ENCODE assay signal across 8 mouse cellular contexts in the genomic region with DNA sequence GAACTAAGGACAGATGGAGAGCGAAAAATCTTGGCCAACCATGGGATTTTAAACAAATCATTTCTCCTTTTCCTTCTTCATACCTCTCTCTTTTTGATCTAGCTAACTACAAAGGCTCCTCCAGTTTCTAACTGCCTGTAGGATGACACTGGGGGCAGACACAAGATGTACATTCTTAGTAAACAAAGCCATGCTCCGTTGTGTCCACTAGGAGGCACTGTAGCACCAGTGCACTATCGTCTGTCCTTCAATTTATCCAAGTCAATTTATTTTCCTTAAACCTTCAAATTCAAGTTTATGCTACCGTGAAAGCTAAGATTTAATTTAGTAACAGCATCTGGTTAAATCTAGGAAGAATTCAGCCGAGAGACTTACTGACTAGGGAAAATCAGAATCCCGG. TPM values are rescaled to one million over a fixed set of nuclear protein-coding genes. Genes with fewer than 3 reads are reported as not detected.
DNase-seq lines count a peak whose midpoint lies in the region; ATAC-seq and TF ChIP-seq lines count a peak whose summit lies in the region.
"Had no signal": no experiment of that assay in that cellular context is flagged by ENCODE, and none has a peak within 500 bp of the region (broad histone marks: within the 10 kb centered on the region; RNA-seq: fewer than 3 reads in every experiment).

No protein-coding gene starts in this region.

- no peak for ATAC-seq in liver, postnatal 0 days
- ATAC-seq in stomach, postnatal 0 days (ENCODE audit: low FRiP score, low TSS enrichment), result no peak

- no peaks in the 10 kb centered on the region for H3K79me2 ChIP-seq in CH12.LX (replicated peaks; ENCODE audit: control insufficient read depth, extremely low read depth, insufficient read depth, poor library complexity, severe bottlenecking)

- H3K4me3 ChIP-seq in CH12.LX (replicated peaks in 1 of 3; ENCODE audit: low read depth in 2 of 3, low read length in 2 of 3, poor library complexity in 1 of 3), result peak overlapping the region in 1 of 3 experiments; percentile 30
- no peak overlapping the region for H3K4me3 ChIP-seq in liver, postnatal 0 days (ENCODE audit: low read depth, low read length)
- no peak overlapping the region for H3K4me3 ChIP-seq in stomach, postnatal 0 days (ENCODE audit: low read depth, low read length)
- H3K4me3 ChIP-seq: lung, embryonic 15.5 days had no signal

- TF ChIP-seq EP300 in CH12.LX (IDR thresholded peaks at IDR 0.05; ENCODE audit: low read length), result 0 out of 2 replicates have a peak, but pooled peaks have one; percentile 15
- TF ChIP-seq EP300 in liver, postnatal 0 days (IDR thresholded peaks at IDR 0.05; ENCODE audit: low read depth), result no peak
- TF ChIP-seq EP300 in stomach, postnatal 0 days (optimal IDR thresholded peaks at IDR 0.05), result no peak

- peaks cover 0 to 9% of the 10 kb centered on the region in 2 experiments for H3K36me3 ChIP-seq in CH12.LX (replicated peaks in 1 of 2; ENCODE audit: control insufficient read depth in 1 of 2, insufficient read depth in 1 of 2, low read length in 1 of 2)
- no peaks in the 10 kb centered on the region for H3K36me3 ChIP-seq in liver, postnatal 0 days (replicated peaks; ENCODE audit: insufficient read depth, low read length)
- no peaks in the 10 kb centered on the region for H3K36me3 ChIP-seq in stomach, postnatal 0 days (ENCODE audit: control insufficient read depth, insufficient read depth, low read length)
- H3K36me3 ChIP-seq: lung, embryonic 15.5 days had no signal

- dilution Hi-C loops in CH12.LX (cut with MboI; ENCODE audit: extremely low pct_ligation_motif_present, extremely low pct_unique_long_range_greater_than_20kb, low sequenced_read_pairs), result no loop called here

- H3K9ac ChIP-seq in CH12.LX (ENCODE audit: insufficient read depth, low read depth), result no peak overlapping the region; the same call in 1 of the 2 replicates
- H3K9ac ChIP-seq in liver, postnatal 0 days (replicated peaks), result no peak overlapping the region
- H3K9ac ChIP-seq in stomach, postnatal 0 days (ENCODE audit: low read length), result no peak overlapping the region
- H3K9ac ChIP-seq: lung, embryonic 15.5 days had no signal

- no peaks in the 10 kb centered on the region for H3K27me3 ChIP-seq in CH12.LX (replicated peaks)
- no peaks in the 10 kb centered on the region for H3K27me3 ChIP-seq in liver, postnatal 0 days (ENCODE audit: insufficient read depth, low read length)
- H3K27me3 ChIP-seq in stomach, postnatal 0 days (ENCODE audit: control insufficient read depth, insufficient read depth, low read length), result no peaks in the 10 kb centered on the region
- H3K27me3 ChIP-seq: lung, embryonic 15.5 days had no signal

- in situ Hi-C loops in CH12.LX (cut with MboI; ENCODE audit: low pct_ligation_motif_present, low pct_unique_long_range_greater_than_20kb, low sequenced_read_pairs), result loop anchor here (10.0 kb wide), 1 partner anchor 179 kb away; no protein-coding TSS in a partner anchor

- H3K4me2 ChIP-seq in CH12.LX (ENCODE audit: insufficient read depth, low read depth, poor library complexity, severe bottlenecking), result peak overlapping the region; percentile 26; the same call in 1 of the 2 replicates
- no peak overlapping the region for H3K4me2 ChIP-seq in liver, postnatal 0 days (ENCODE audit: low read depth, low read length)
- H3K4me2 ChIP-seq in stomach, postnatal 0 days (replicated peaks; ENCODE audit: low read depth), result no peak overlapping the region
- H3K4me2 ChIP-seq: lung, embryonic 15.5 days had no signal

- TF ChIP-seq CTCF in CH12.LX (conservative IDR thresholded peaks at IDR 0.05 in 1 of 2, IDR thresholded peaks at IDR 0.05 in 1 of 2; ENCODE audit: low read depth in 2 of 2, low read length in 2 of 2), result peak; percentile 97
- peak; percentile 97 for TF ChIP-seq CTCF in liver, postnatal 0 days (IDR thresholded peaks at IDR 0.05; ENCODE audit: low read depth)
- peak; percentile 96 for TF ChIP-seq CTCF in stomach, postnatal 0 days (IDR thresholded peaks at IDR 0.05; ENCODE audit: low read depth)

- peak; percentile 26 for DNase-seq in layer of hippocampus, adult 11-12 months (ENCODE audit: low spot score)
- no peak for DNase-seq in layer of hippocampus, postnatal 36 days
- DNase-seq in CH12.LX (ENCODE audit: extremely low read depth) (peak; percentile 71), ZHBTc4 (ENCODE audit: low read depth, low spot score) (peak; percentile 81)
- DNase-seq in gastrocnemius, postnatal 10 days, result peak; percentile 50
- peak; percentile 59 for DNase-seq in liver, postnatal 0 days
- DNase-seq in stomach, postnatal 0 days (ENCODE audit: low spot score), result peak; percentile 50

- no peak overlapping the region for H3K27ac ChIP-seq in CH12.LX (ENCODE audit: insufficient read depth, low read depth)
- no peak overlapping the region for H3K27ac ChIP-seq in liver, postnatal 0 days (ENCODE audit: low read depth)
- no peak overlapping the region for H3K27ac ChIP-seq in stomach, postnatal 0 days (replicated peaks)
- H3K27ac ChIP-seq: lung, embryonic 15.5 days had no signal

- no peaks in the 10 kb centered on the region for H3K9me3 ChIP-seq in CH12.LX (replicated peaks; ENCODE audit: low read length)
- no peaks in the 10 kb centered on the region for H3K9me3 ChIP-seq in liver, postnatal 0 days (ENCODE audit: low read length)
- no peaks in the 10 kb centered on the region for H3K9me3 ChIP-seq in stomach, postnatal 0 days (ENCODE audit: control insufficient read depth, low read length)
- H3K9me3 ChIP-seq: lung, embryonic 15.5 days had no signal

- no peak for TF ChIP-seq POLR2A in CH12.LX (IDR thresholded peaks at IDR 0.05; ENCODE audit: low read depth, low read length)

- peaks cover 13 to 40% of the 10 kb centered on the region in 2 experiments for H3K4me1 ChIP-seq in CH12.LX (ENCODE audit: control insufficient read depth in 1 of 2, insufficient read depth in 2 of 2)
- H3K4me1 ChIP-seq in liver, postnatal 0 days (ENCODE audit: insufficient read depth), result peaks cover 2% of the 10 kb centered on the region; the same call in 1 of the 2 replicates
- H3K4me1 ChIP-seq in stomach, postnatal 0 days (replicated peaks; ENCODE audit: control insufficient read depth, insufficient read depth), result no peaks in the 10 kb centered on the region

- WGBS in liver, postnatal 0 days (ENCODE audit: insufficient replicate concordance), result 21% methylated on average over 6 of the region's 6 CpGs
- WGBS in stomach, postnatal 0 days, result 22% methylated on average over 6 of the region's 6 CpGs

- peak; percentile 94 for TF ChIP-seq RAD21 in CH12.LX (IDR thresholded peaks at IDR 0.05; ENCODE audit: low read depth, low read length)

TF ChIP-seq in CH12.LX, 34 proteins besides CTCF, POLR2A, EP300 and RAD21:
- TF ChIP-seq RCOR1 (conservative IDR thresholded peaks at IDR 0.05; ENCODE audit: low read depth, low read length) (no peak), TBP (conservative IDR thresholded peaks at IDR 0.05; ENCODE audit: low read depth, low read length) (no peak), JUND (conservative IDR thresholded peaks at IDR 0.05; ENCODE audit: low read depth, low read length) (0 out of 2 replicates have a peak, but pooled peaks have one; percentile 31), USF2 (conservative IDR thresholded peaks at IDR 0.05; ENCODE audit: low read depth, low read length) (no peak), KAT2A (IDR thresholded peaks at IDR 0.05; ENCODE audit: insufficient replicate concordance, low read length) (no peak), NRF1 (IDR thresholded peaks at IDR 0.05; ENCODE audit: low read depth, low read length) (no peak), MAFK (IDR thresholded peaks at IDR 0.05; ENCODE audit: insufficient replicate concordance, low read length) (no peak), GABPA (IDR thresholded peaks at IDR 0.05; ENCODE audit: insufficient replicate concordance, low read depth, low read length) (no peak), JUN (IDR thresholded peaks at IDR 0.05; ENCODE audit: insufficient read depth, low read depth, low read length) (no peak), CHD1 (IDR thresholded peaks at IDR 0.05; ENCODE audit: low read depth, low read length) (no peak), TCF12 (IDR thresholded peaks at IDR 0.05; ENCODE audit: low read depth, low read length) (no peak), USF1 (IDR thresholded peaks at IDR 0.05; ENCODE audit: low read depth, low read length) (no peak), POLR2AphosphoS2 (IDR thresholded peaks at IDR 0.05; ENCODE audit: low read depth, low read length) (no peak), SMC3 (IDR thresholded peaks at IDR 0.05; ENCODE audit: low read depth, low read length) (peak; percentile 91), MYC (IDR thresholded peaks at IDR 0.05; ENCODE audit: low read depth, low read length) (peak; percentile 45; the same call in 1 of the 2 replicates), PAX5 (IDR thresholded peaks at IDR 0.05; ENCODE audit: low read length) (no peak), MAX (IDR thresholded peaks at IDR 0.05; ENCODE audit: low read length) (no peak), ZC3H11A (IDR thresholded peaks at IDR 0.05; ENCODE audit: low read depth, low read length) (peak; percentile 5; the same call in 1 of the 2 replicates), BHLHE40 (IDR thresholded peaks at IDR 0.05; ENCODE audit: low read depth, low read length) (0 out of 2 replicates have a peak, but pooled peaks have one; percentile 27)

RNA-seq across cellular contexts. Expression of gene Agps, which starts 45.9 kb away (rescaled TPM):
- 10 to 100 TPM; 43.1 to 44.9 TPM for total RNA-seq in layer of hippocampus, postnatal 36 days (2021)
- total RNA-seq in CH12.LX (2012; rRNA removed), result 38.6 and 51.8 TPM in 2 replicates
- 49.3 and 60.8 TPM in 2 replicates for total RNA-seq in CH12.LX (2014; rRNA removed)
- polyA plus RNA-seq in CH12.LX (2012; ENCODE audit: insufficient read length, low read depth), result 66.9 and 67.7 TPM in 2 replicates
- total RNA-seq in gastrocnemius, postnatal 10 days (2021), result 10 to 100 TPM; 27.5 to 30.3 TPM
- 5.1 and 5.7 TPM in 2 replicates for polyA plus RNA-seq in liver, postnatal 0 days (2015; fragmentation: Nextera tagmentation; extraction: Ambion mirVana)
- 11.8 and 12.4 TPM in 2 replicates for polyA plus RNA-seq in stomach, postnatal 0 days (2015; fragmentation: Nextera tagmentation; extraction: Ambion mirVana)

Comparison
In these comparisons a context has a peak if more than half of its experiments do, and no peak if none do; other contexts are left out.
1. DNase-seq: peak in layer of hippocampus, adult 11-12 months (single experiment), CH12.LX (single experiment), ZHBTc4 (single experiment), gastrocnemius, postnatal 10 days (single experiment), liver, postnatal 0 days (single experiment) and stomach, postnatal 0 days (single experiment); none in layer of hippocampus, postnatal 36 days (0 of 2).
2. Peak in every context shown above with its lines, with median percentiles within 50 percentile points of each other: CTCF ChIP-seq.